Mouse (Mus musculus): ENCODE results near the gene Zfyve28. TPM values are rescaled to one million over a fixed set of nuclear protein-coding genes. Genes with fewer than 3 reads are reported as not detected.

Zfyve28 gene
- polyA plus RNA-seq, 1 experiment from 2014 or later, result 0.16 TPM

DNA sequence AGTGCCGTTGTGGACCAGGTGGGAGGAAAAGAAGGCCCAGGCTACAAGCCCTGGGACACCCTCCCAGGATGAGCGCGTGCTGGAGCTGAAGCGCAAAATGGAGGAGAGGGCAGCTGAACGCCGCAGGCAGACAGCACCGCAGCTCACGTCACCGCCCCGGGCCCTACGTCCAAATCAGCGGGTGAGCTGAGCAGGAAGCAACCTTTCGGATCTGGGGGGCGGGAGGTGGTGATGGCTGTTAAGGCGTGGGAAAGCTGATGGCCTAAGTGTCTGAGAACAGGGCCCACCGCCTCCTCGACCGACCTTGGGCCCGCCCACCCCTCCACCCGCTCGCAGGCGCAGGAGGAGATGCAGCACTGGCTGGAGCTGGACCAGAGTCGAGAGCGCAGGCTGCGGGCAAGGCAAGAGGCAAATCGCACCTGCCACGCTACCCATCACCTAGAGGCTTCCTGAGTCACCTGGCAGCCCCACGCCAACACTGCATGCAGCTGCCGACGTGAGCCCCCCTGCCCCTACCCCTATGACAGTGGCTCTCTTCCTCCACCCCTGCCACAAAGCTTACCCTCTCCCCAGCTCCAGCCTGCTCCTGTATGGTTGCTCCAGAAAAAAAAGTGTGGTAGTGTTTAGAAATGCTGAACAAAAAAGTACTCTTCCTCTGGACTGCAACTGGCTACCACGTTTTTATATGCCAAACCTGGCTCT, 38.8 kb upstream of the Zfyve28 start:
- TF ChIP-seq EP300 (IDR thresholded peaks at IDR 0.05) (no peak), CTCF (IDR thresholded peaks at IDR 0.05) (no peak)
- no peak for DNase-seq (ENCODE audit: low spot score)
- 14% methylated on average over 31 of the region's 31 CpGs for WGBS
- H3K4me1 ChIP-seq (ENCODE audit: insufficient read depth, low read depth, low read length), result no peaks in the 10 kb centered on the region
- ATAC-seq, result peak; percentile 38
- no peaks in the 10 kb centered on the region for H3K9me3 ChIP-seq (ENCODE audit: low read length)
- H3K36me3 ChIP-seq (ENCODE audit: insufficient read depth, low read length), result no peaks in the 10 kb centered on the region
- peak overlapping the region; percentile 53 for H3K4me2 ChIP-seq (replicated peaks; ENCODE audit: low read depth, low read length)
- H3K27me3 ChIP-seq (replicated peaks; ENCODE audit: insufficient read depth, low read length), result no peaks in the 10 kb centered on the region
- H3K9ac ChIP-seq (replicated peaks; ENCODE audit: low read depth), result 0 out of 2 replicates have a peak overlapping the region, but pooled peaks have one; percentile 12
- H3K4me3 ChIP-seq (ENCODE audit: low read depth, low read length), result 0 out of 2 replicates have a peak overlapping the region, but pooled peaks have one; percentile 15
- H3K27ac ChIP-seq (ENCODE audit: low read length), result no peak overlapping the region

DNA sequence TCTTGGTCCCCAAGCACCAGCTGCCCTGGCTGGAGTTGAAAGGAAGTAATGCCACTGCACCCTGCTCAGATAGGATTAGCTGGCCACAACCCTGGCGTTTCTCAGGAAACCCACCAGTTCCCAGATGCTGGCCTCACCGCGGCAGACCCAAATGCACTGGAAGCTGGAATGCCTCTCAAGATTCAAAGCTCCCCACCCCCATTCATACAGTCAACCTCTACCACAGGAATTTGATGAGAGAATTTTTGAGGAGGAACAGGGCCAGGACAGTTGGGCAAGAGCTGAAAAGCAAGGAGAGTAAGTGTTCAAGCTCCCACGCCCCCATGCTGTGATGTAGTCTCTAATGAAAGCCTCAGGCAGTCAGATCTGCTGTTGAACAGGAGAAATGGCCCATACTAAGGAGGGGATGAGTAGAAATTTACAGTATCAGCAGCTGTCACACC, 38.0 kb upstream of the Zfyve28 start:
- WGBS, result 12% methylated on average over 4 of the region's 4 CpGs
- TF ChIP-seq EP300 (IDR thresholded peaks at IDR 0.05) (peak; percentile 26; the same call in 1 of the 2 replicates), CTCF (IDR thresholded peaks at IDR 0.05) (no peak)
- H3K4me2 ChIP-seq (replicated peaks; ENCODE audit: low read depth, low read length), result 0 out of 2 replicates have a peak overlapping the region, but pooled peaks have one; percentile 53
- DNase-seq (ENCODE audit: low spot score), result peak; percentile 74
- H3K27me3 ChIP-seq (replicated peaks; ENCODE audit: insufficient read depth, low read length), result no peaks in the 10 kb centered on the region
- H3K4me3 ChIP-seq (ENCODE audit: low read depth, low read length), result no peak overlapping the region
- no peak overlapping the region for H3K27ac ChIP-seq (ENCODE audit: low read length)
- no peaks in the 10 kb centered on the region for H3K9me3 ChIP-seq (ENCODE audit: low read length)
- peak; percentile 81 for ATAC-seq
- no peaks in the 10 kb centered on the region for H3K4me1 ChIP-seq (ENCODE audit: insufficient read depth, low read depth, low read length)
- H3K36me3 ChIP-seq (ENCODE audit: insufficient read depth, low read length), result no peaks in the 10 kb centered on the region
- no peak overlapping the region for H3K9ac ChIP-seq (replicated peaks; ENCODE audit: low read depth)

GRCm38 (mm10) chr5:34325286-34325685, 37.0 kb upstream of the Zfyve28 start:
- DNase-seq (ENCODE audit: low spot score) (no peak), ATAC-seq (no peak)
- Histone ChIP-seq H3K9me3 (ENCODE audit: low read length) (no peaks in the 10 kb centered on the region), H3K4me3 (ENCODE audit: low read depth, low read length) (no peak overlapping the region), H3K9ac (replicated peaks; ENCODE audit: low read depth) (no peak overlapping the region), H3K27ac (ENCODE audit: low read length) (no peak overlapping the region), H3K36me3 (ENCODE audit: insufficient read depth, low read length) (no peaks in the 10 kb centered on the region), H3K4me1 (ENCODE audit: insufficient read depth, low read depth, low read length) (no peaks in the 10 kb centered on the region), H3K4me2 (replicated peaks; ENCODE audit: low read depth, low read length) (no peak overlapping the region), H3K27me3 (replicated peaks; ENCODE audit: insufficient read depth, low read length) (no peaks in the 10 kb centered on the region)
- TF ChIP-seq EP300 (IDR thresholded peaks at IDR 0.05) (no peak), CTCF (IDR thresholded peaks at IDR 0.05) (no peak)

DNA sequence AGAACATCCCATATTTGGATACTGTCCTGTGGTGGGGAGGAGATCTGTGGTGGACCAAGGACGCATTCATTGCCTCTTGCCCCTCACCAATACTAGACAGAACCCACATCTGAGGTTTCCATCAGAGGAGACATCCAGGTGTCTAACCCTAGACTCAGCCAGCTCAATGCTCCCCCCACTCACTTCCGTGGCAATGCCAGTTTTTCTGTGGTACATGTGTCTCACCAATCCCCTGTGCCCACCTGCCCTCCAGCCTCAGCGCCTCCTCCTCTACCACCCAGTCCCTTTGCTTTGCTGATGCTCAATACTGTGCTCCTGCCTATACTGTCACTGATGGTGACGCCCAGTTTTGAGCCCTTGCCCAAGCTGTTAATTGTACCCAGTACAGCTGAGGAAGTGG, 33.0 kb upstream of the Zfyve28 start:
- 83% methylated on average over 4 of the region's 4 CpGs for WGBS
- ATAC-seq (no peak), DNase-seq (ENCODE audit: low spot score) (no peak)
- Histone ChIP-seq H3K4me2 (replicated peaks; ENCODE audit: low read depth, low read length) (no peak overlapping the region), H3K9ac (replicated peaks; ENCODE audit: low read depth) (no peak overlapping the region), H3K27me3 (replicated peaks; ENCODE audit: insufficient read depth, low read length) (no peaks in the 10 kb centered on the region), H3K4me1 (ENCODE audit: insufficient read depth, low read depth, low read length) (no peaks in the 10 kb centered on the region), H3K4me3 (ENCODE audit: low read depth, low read length) (no peak overlapping the region), H3K36me3 (ENCODE audit: insufficient read depth, low read length) (no peaks in the 10 kb centered on the region), H3K27ac (ENCODE audit: low read length) (no peak overlapping the region), H3K9me3 (ENCODE audit: low read length) (no peaks in the 10 kb centered on the region)
- TF ChIP-seq CTCF (IDR thresholded peaks at IDR 0.05) (no peak), EP300 (IDR thresholded peaks at IDR 0.05) (no peak)

GRCm38 (mm10) chr5:34319491-34320034, 31.3 kb upstream of the Zfyve28 start:
- 53% methylated on average over 2 of the region's 2 CpGs for WGBS
- TF ChIP-seq EP300 (IDR thresholded peaks at IDR 0.05), result no peak
- no peak for TF ChIP-seq CTCF (IDR thresholded peaks at IDR 0.05)
- no peak overlapping the region for H3K27ac ChIP-seq (ENCODE audit: low read length)
- H3K4me2 ChIP-seq (replicated peaks; ENCODE audit: low read depth, low read length), result no peak overlapping the region
- no peaks in the 10 kb centered on the region for H3K9me3 ChIP-seq (ENCODE audit: low read length)
- ATAC-seq (no peak), DNase-seq (ENCODE audit: low spot score) (no peak)
- no peaks in the 10 kb centered on the region for H3K36me3 ChIP-seq (ENCODE audit: insufficient read depth, low read length)
- H3K4me1 ChIP-seq (ENCODE audit: insufficient read depth, low read depth, low read length), result no peaks in the 10 kb centered on the region
- H3K4me3 ChIP-seq (ENCODE audit: low read depth, low read length), result no peak overlapping the region
- H3K9ac ChIP-seq (replicated peaks; ENCODE audit: low read depth), result no peak overlapping the region
- no peaks in the 10 kb centered on the region for H3K27me3 ChIP-seq (replicated peaks; ENCODE audit: insufficient read depth, low read length)

DNA sequence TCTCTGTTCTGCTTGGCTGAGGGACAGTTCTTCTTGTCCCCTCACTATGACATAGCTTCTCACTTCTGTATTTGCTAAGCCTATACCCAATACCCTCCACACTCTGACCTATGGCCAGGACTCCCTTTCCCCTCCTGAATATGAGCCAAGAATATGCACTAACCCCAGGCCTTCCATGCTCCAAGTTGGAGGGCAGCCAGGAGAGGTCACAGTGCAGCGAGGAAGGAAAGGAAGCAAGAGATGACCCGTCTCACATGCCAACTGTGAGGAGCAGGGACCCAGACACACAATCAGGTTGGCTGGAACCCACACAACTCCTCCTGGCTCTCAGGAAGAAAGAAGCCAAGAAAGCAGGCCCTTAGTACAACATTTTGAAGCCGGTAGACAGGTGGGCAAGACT, 20.8 kb upstream of the Zfyve28 start:
- Histone ChIP-seq H3K4me1 (ENCODE audit: insufficient read depth, low read depth, low read length) (no peaks in the 10 kb centered on the region), H3K9ac (replicated peaks; ENCODE audit: low read depth) (no peak overlapping the region), H3K9me3 (ENCODE audit: low read length) (no peaks in the 10 kb centered on the region), H3K4me2 (replicated peaks; ENCODE audit: low read depth, low read length) (no peak overlapping the region), H3K4me3 (ENCODE audit: low read depth, low read length) (no peak overlapping the region), H3K27ac (ENCODE audit: low read length) (no peak overlapping the region), H3K27me3 (replicated peaks; ENCODE audit: insufficient read depth, low read length) (no peaks in the 10 kb centered on the region), H3K36me3 (ENCODE audit: insufficient read depth, low read length) (no peaks in the 10 kb centered on the region)
- ATAC-seq (no peak), DNase-seq (ENCODE audit: low spot score) (no peak)
- WGBS, result 55% methylated on average over 3 of the region's 3 CpGs
- TF ChIP-seq EP300 (IDR thresholded peaks at IDR 0.05), result no peak
- no peak for TF ChIP-seq CTCF (IDR thresholded peaks at IDR 0.05)

Data from lung, postnatal 0 days (tissue).